Comparison of ENCODE assay signal across 18 mouse cellular contexts in genomic region chr1:119646356-119646755, GRCm38 (mm10). TPM values are rescaled to one million over a fixed set of nuclear protein-coding genes. Genes with fewer than 3 reads are reported as not detected.
DNase-seq lines count a peak whose midpoint lies in the region; ATAC-seq and TF ChIP-seq lines count a peak whose summit lies in the region.
"Had no signal": no experiment of that assay in that cellular context is flagged by ENCODE, and none has a peak within 500 bp of the region (broad histone marks: within the 10 kb centered on the region; RNA-seq: fewer than 3 reads in every experiment).

No protein-coding gene starts in this region.

- H3K4me1 ChIP-seq in lung, embryonic 16.5 days (replicated peaks; ENCODE audit: control insufficient read depth, insufficient read depth, low read length): peaks cover 20% of the 10 kb centered on the region
- H3K4me1 ChIP-seq in kidney, embryonic 14.5 days (ENCODE audit: control insufficient read depth, insufficient read depth, low read length): peaks cover 10% of the 10 kb centered on the region
- H3K4me1 ChIP-seq in liver, embryonic 15.5 days (replicated peaks): peaks cover 24% of the 10 kb centered on the region
- H3K4me1 ChIP-seq in cerebellum, adult 2 months (ENCODE audit: control insufficient read depth, insufficient read depth, low read length): peaks cover 4% of the 10 kb centered on the region; the same call in 1 of the 2 replicates

- peaks cover 2% of the 10 kb centered on the region; the same call in 1 of the 2 replicates for H3K36me3 ChIP-seq in lung, embryonic 16.5 days (ENCODE audit: control insufficient read depth, insufficient read depth, low read length)
- no peaks in the 10 kb centered on the region; the same call in 1 of the 2 replicates for H3K36me3 ChIP-seq in kidney, embryonic 14.5 days (ENCODE audit: control insufficient read depth, insufficient read depth, low read length)
- no peaks in the 10 kb centered on the region for H3K36me3 ChIP-seq in liver, embryonic 15.5 days (replicated peaks)
- H3K36me3 ChIP-seq: embryonic facial prominence, embryonic 10.5 days; hindbrain, embryonic 12.5 days had no signal

- TF ChIP-seq POLR2A in cerebellum, adult 2 months (IDR thresholded peaks at IDR 0.05; ENCODE audit: borderline replicate concordance, insufficient read depth, low read length): no peak

- DNase-seq in lung, postnatal 36 days: no peak
- DNase-seq in kidney, adult 18-20 months: peak; percentile 45
- no peak for DNase-seq in left cerebral cortex, postnatal 14 days (ENCODE audit: low spot score in 2 of 2)
- DNase-seq in adrenal gland, postnatal 25 days: no peak
- no peak for DNase-seq in cerebellum, adult 2 months
- DNase-seq: adrenal gland, postnatal 14 days; cerebellum, postnatal 10 days; forebrain, postnatal 0 days; heart, adult 18-20 months; lung, postnatal 14 days; thymus, postnatal 36 days had no signal

- H3K9me3 ChIP-seq in lung, embryonic 16.5 days (ENCODE audit: control insufficient read depth, low read length): no peaks in the 10 kb centered on the region
- no peaks in the 10 kb centered on the region for H3K9me3 ChIP-seq in kidney, embryonic 14.5 days (ENCODE audit: control insufficient read depth, low read length)
- H3K9me3 ChIP-seq in liver, embryonic 15.5 days (replicated peaks): no peaks in the 10 kb centered on the region
- H3K9me3 ChIP-seq: embryonic facial prominence, embryonic 10.5 days; hindbrain, embryonic 12.5 days had no signal

- no peak for ATAC-seq in lung, embryonic 16.5 days (ENCODE audit: low read depth)
- no peak for ATAC-seq in kidney, embryonic 14.5 days (ENCODE audit: low FRiP score, low TSS enrichment)
- no peak for ATAC-seq in liver, embryonic 15.5 days (ENCODE audit: insufficient read depth)
- ATAC-seq: CD4-positive, CD25-positive, alpha-beta regulatory T cell, adult 4 months; forebrain, postnatal 0 days had no signal

- no peak overlapping the region for H3K27ac ChIP-seq in lung, embryonic 16.5 days (ENCODE audit: low read length)
- H3K27ac ChIP-seq in kidney, embryonic 14.5 days (ENCODE audit: low read depth, low read length): no peak overlapping the region
- no peak overlapping the region for H3K27ac ChIP-seq in liver, embryonic 15.5 days (replicated peaks)
- H3K27ac ChIP-seq in cerebellum, adult 2 months (ENCODE audit: insufficient read depth, low read length): no peak overlapping the region
- H3K27ac ChIP-seq: embryonic facial prominence, embryonic 10.5 days; hindbrain, embryonic 12.5 days had no signal

- peak overlapping the region; percentile 18; the same call in 1 of the 2 replicates for H3K4me2 ChIP-seq in lung, embryonic 16.5 days (ENCODE audit: low read depth, low read length)
- H3K4me2 ChIP-seq in kidney, embryonic 14.5 days (replicated peaks; ENCODE audit: low read depth, low read length): peak overlapping the region; percentile 67; the same call in 1 of the 2 replicates
- H3K4me2 ChIP-seq in liver, embryonic 15.5 days: peak overlapping the region; percentile 20
- H3K4me2 ChIP-seq: hindbrain, embryonic 12.5 days had no signal

- no peak overlapping the region for H3K9ac ChIP-seq in lung, embryonic 16.5 days (ENCODE audit: low read length)
- no peak overlapping the region for H3K9ac ChIP-seq in kidney, embryonic 14.5 days (ENCODE audit: low read depth, low read length)
- no peak overlapping the region for H3K9ac ChIP-seq in liver, embryonic 15.5 days
- H3K9ac ChIP-seq: forebrain, postnatal 0 days; hindbrain, embryonic 12.5 days had no signal

- intact Hi-C loops in left cerebral cortex, postnatal 14 days (cut with DNase I): no loop called here

- H3K27me3 ChIP-seq in lung, embryonic 16.5 days (ENCODE audit: control insufficient read depth, insufficient read depth, low read depth, low read length): no peaks in the 10 kb centered on the region
- H3K27me3 ChIP-seq in kidney, embryonic 14.5 days (ENCODE audit: control insufficient read depth, insufficient read depth, low read length): no peaks in the 10 kb centered on the region
- H3K27me3 ChIP-seq in liver, embryonic 15.5 days: no peaks in the 10 kb centered on the region
- no peaks in the 10 kb centered on the region for H3K27me3 ChIP-seq in cerebellum, adult 2 months (ENCODE audit: control insufficient read depth, insufficient read depth, low read length)
- H3K27me3 ChIP-seq: hindbrain, embryonic 12.5 days had no signal

- WGBS in lung, embryonic 16.5 days: 47% methylated on average over 2 of the region's 2 CpGs
- WGBS in kidney, embryonic 14.5 days: 61% methylated on average over 2 of the region's 2 CpGs
- WGBS in liver, embryonic 15.5 days (ENCODE audit: insufficient replicate concordance): 58% methylated on average over 2 of the region's 2 CpGs
- WGBS in cerebellum, adult 2 months: 85% methylated on average over 2 of the region's 2 CpGs

- H3K4me3 ChIP-seq in lung, embryonic 16.5 days (ENCODE audit: low read length): 0 out of 2 replicates have a peak overlapping the region, but pooled peaks have one; percentile 9
- no peak overlapping the region for H3K4me3 ChIP-seq in kidney, embryonic 14.5 days (ENCODE audit: low read length)
- H3K4me3 ChIP-seq in liver, embryonic 15.5 days (replicated peaks): no peak overlapping the region
- no peak overlapping the region for H3K4me3 ChIP-seq in cerebellum, adult 2 months (replicated peaks; ENCODE audit: insufficient read depth, low read depth, low read length)
- H3K4me3 ChIP-seq: embryonic facial prominence, embryonic 10.5 days; erythroblast, embryonic 14.5 days; hindbrain, embryonic 12.5 days had no signal

- TF ChIP-seq CTCF in cerebellum, adult 2 months (IDR thresholded peaks at IDR 0.05; ENCODE audit: borderline replicate concordance, insufficient read depth, low read depth, low read length): no peak

RNA-seq across cellular contexts. Expression of gene Epb41l5, which starts 2.4 kb away (rescaled TPM):
- 43.7 and 47.7 TPM in 2 replicates for polyA plus RNA-seq in lung, embryonic 16.5 days (2015; fragmentation: Nextera tagmentation; extraction: Ambion mirVana)
- 43.4 and 80.2 TPM in 2 replicates for polyA plus RNA-seq in kidney, embryonic 14.5 days (2014; fragmentation: Nextera tagmentation; extraction: Ambion mirVana)
- 17.7 and 20.4 TPM in 2 replicates for polyA plus RNA-seq in liver, embryonic 15.5 days (2015; fragmentation: Nextera tagmentation; extraction: Ambion mirVana)
- total RNA-seq in left cerebral cortex, postnatal 14 days (2021): 1 to 10 TPM; 6.8 to 7.4 TPM
- total RNA-seq in adrenal gland, postnatal 25 days (2021): 12.9 and 14.7 TPM in 2 replicates
- polyA plus RNA-seq in cerebellum, adult 2 months (2012; rRNA removed): 4.7 and 5.4 TPM in 2 replicates
